Mouse (Mus musculus): ENCODE measurements at regions not wholly inside any gene's neighbourhood (a gene's known extent, or its start where the extent isn't known, plus 50 kb on each side); places are given as distances from the start of the nearest gene placed in this dataset.

GRCm38 (mm10) chr14:76863035-76863706 lies 173.4 kb upstream of the Ccdc122 start:
- DNase-seq, result no peak

GRCm38 (mm10) chr14:76858396-76858795 lies 178.2 kb upstream of the Ccdc122 start:
- DNase-seq, result no peak

- DNase-seq, result no peak
These were observed 179.3 kb upstream of the Ccdc122 start for GRCm38 (mm10) chr14:76857196-76857773.

GRCm38 (mm10) chr14:76856591-76856990 lies 180.0 kb upstream of the Ccdc122 start:
- DNase-seq, result no peak

GRCm38 (mm10) chr14:76854965-76855364 lies 181.6 kb upstream of the Ccdc122 start:
- DNase-seq, result no peak

- no peak for DNase-seq
These were observed 184.9 kb upstream of the Ccdc122 start for GRCm38 (mm10) chr14:76851473-76852214.

- no peak for DNase-seq
These were observed 185.9 kb upstream of the Ccdc122 start for GRCm38 (mm10) chr14:76850641-76851040.

- no peak for DNase-seq
These were observed 186.5 kb upstream of the Ccdc122 start for GRCm38 (mm10) chr14:76850051-76850450.

- DNase-seq, result no peak
These were observed 186.9 kb upstream of the Ccdc122 start for GRCm38 (mm10) chr14:76849636-76850035.

- DNase-seq, result no peak
These were observed 187.5 kb upstream of the Ccdc122 start for GRCm38 (mm10) chr14:76849071-76849470.

GRCm38 (mm10) chr14:76845706-76846105 lies 190.9 kb upstream of the Ccdc122 start:
- no peak for DNase-seq

- DNase-seq, result no peak
These were observed 191.9 kb upstream of the Ccdc122 start for GRCm38 (mm10) chr14:76844717-76845116.

- DNase-seq, result no peak
These were observed 198.9 kb upstream of the Ccdc122 start for GRCm38 (mm10) chr14:76837583-76838220.

- no peak for DNase-seq
These were observed 199.6 kb upstream of the Ccdc122 start for GRCm38 (mm10) chr14:76836926-76837516.

- DNase-seq, result no peak
These were observed 200.3 kb upstream of the Ccdc122 start for GRCm38 (mm10) chr14:76836271-76836670.

- no peak for DNase-seq
These were observed 202.5 kb upstream of the Ccdc122 start for GRCm38 (mm10) chr14:76834084-76834483.

- DNase-seq, result no peak
These were observed 207.4 kb upstream of the Ccdc122 start for GRCm38 (mm10) chr14:76829161-76829510.

GRCm38 (mm10) chr14:76828453-76829160 lies 208.0 kb upstream of the Ccdc122 start:
- DNase-seq, result peak; percentile 18

GRCm38 (mm10) chr14:76824066-76824465 lies 212.5 kb upstream of the Ccdc122 start:
- DNase-seq, result no peak

- DNase-seq, result no peak
These were observed 213.7 kb upstream of the Ccdc122 start for GRCm38 (mm10) chr14:76822766-76823325.

GRCm38 (mm10) chr14:76821892-76822291 lies 214.7 kb upstream of the Ccdc122 start:
- DNase-seq, result no peak

GRCm38 (mm10) chr14:76821484-76821883 lies 215.1 kb upstream of the Ccdc122 start:
- DNase-seq, result no peak

Data from cerebellum, adult 9-10 months (tissue).